Mouse (Mus musculus) brain, embryonic 14.5 days (tissue): Measurements from ENCODE around the gene Eif3f.

ENCODE experiments used
- CTCF ChIP-seq: fragments of 200-500 bp; IDR thresholded peaks from 2 replicates; pipeline ENCODE4 v1.5.1; 2012; ENCODE audit warnings: inconsistent platforms, mild to moderate bottlenecking, moderate library complexity, borderline replicate concordance; ENCODE audit not compliant: insufficient read depth, insufficient read length; ENCODE audit errors: extremely low read depth
- POLR2A ChIP-seq: fragments of 200-500 bp; IDR thresholded peaks from 2 replicates; pipeline ENCODE4 v1.6.1; 2012; ENCODE audit warnings: mild to moderate bottlenecking, inconsistent platforms, borderline replicate concordance; ENCODE audit not compliant: poor library complexity, insufficient read depth, insufficient read length, severe bottlenecking; ENCODE audit errors: extremely low read depth

DNA sequence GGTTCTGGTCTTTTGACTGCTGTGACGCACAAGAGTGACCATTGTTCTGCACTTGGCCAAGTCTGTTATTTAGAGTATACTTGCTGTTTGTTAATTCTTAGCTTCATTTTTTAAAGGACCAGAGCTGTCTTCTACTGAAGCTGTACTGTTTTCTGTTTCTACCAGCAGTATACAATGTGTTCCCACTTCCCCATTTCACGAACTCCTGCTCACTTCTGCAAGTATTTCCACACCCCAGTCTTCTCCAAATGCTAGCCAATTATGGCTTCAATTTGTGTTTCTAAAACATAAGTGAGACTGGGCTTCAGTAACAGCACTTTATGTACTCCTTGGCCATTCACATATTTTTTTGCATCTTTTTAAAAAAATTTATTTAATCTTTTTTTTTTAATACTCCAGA is 23.5 kb downstream of the Eif3f start:
- TF ChIP-seq POLR2A, result no peak
- TF ChIP-seq CTCF, result no peak
